Mouse (Mus musculus) embryonic facial prominence, embryonic 12.5 days (tissue): Measurements from ENCODE around the gene Elp5. TPM values are rescaled to one million over a fixed set of nuclear protein-coding genes. Genes with fewer than 3 reads are reported as not detected.

Experiments
- ATAC-seq: fragments of 200-750 bp; cut with Nextera tagmentation; 2 replicates; pipeline ENCODE4 v1.8.0; 2017; ENCODE audit not compliant: insufficient number of reproducible peaks, insufficient read depth, low FRiP score, low TSS enrichment
- H3K27ac ChIP-seq: fragments of 300-500 bp; sonication (generic); 2 replicates; pipeline ENCODE4 v1.5.1; 2016; ENCODE audit warnings: mild to moderate bottlenecking
- H3K27me3 ChIP-seq: fragments of 300-500 bp; sonication (generic); 2 replicates; pipeline ENCODE4 v1.6.1; 2016; ENCODE audit warnings: mild to moderate bottlenecking, moderate library complexity
- H3K36me3 ChIP-seq: fragments of 300-500 bp; sonication (generic); 2 replicates; pipeline ENCODE4 v1.6.1; 2016; ENCODE audit warnings: mild to moderate bottlenecking
- H3K4me1 ChIP-seq: fragments of 300-500 bp; sonication (generic); 2 replicates; pipeline ENCODE4 v1.6.1; 2016
- H3K4me2 ChIP-seq: fragments of 300-500 bp; sonication (generic); replicated peaks from 2 replicates; pipeline ENCODE4 v1.6.1; 2016; ENCODE audit warnings: mild to moderate bottlenecking, moderate library complexity
- H3K4me3 ChIP-seq: fragments of 300-500 bp; sonication (generic); 2 replicates; pipeline ENCODE4 v1.5.1; 2016; ENCODE audit warnings: mild to moderate bottlenecking
- H3K9ac ChIP-seq: fragments of 300-500 bp; sonication (generic); 2 replicates; pipeline ENCODE4 v1.6.1; 2016; ENCODE audit warnings: mild to moderate bottlenecking, moderate library complexity
- H3K9me3 ChIP-seq: fragments of 300-500 bp; sonication (generic); 2 replicates; pipeline ENCODE4 v1.6.1; 2016; ENCODE audit warnings: mild to moderate bottlenecking, moderate library complexity
- WGBS: fragments of 180-500 bp; shearing (Covaris S2); methylation state at CpG from one replicate; pipeline ENCODE4 v1.1.7; 2016; 5-methylcytosine and 5-hydroxymethylcytosine counted together
- polyA plus RNA-seq: library from polyadenylated mRNA; unstranded; fragments of >200 nt; fragmentation: Nextera tagmentation; extraction: Ambion mirVana; gene quantifications from 2 replicates; pipeline ENCODE4 v1.2.1, GENCODE M21; 2016

The Elp5 gene
- polyA plus RNA-seq, 1 experiment from 2014 or later, result 123 TPM

- H3K27ac ChIP-seq, result no peak overlapping the region
- H3K27me3 ChIP-seq, result no peaks in the 10 kb centered on the region
- 0 out of 2 replicates have a peak, but pooled peaks cover under 1% of the 10 kb centered on the region for H3K36me3 ChIP-seq
- ATAC-seq, result no peak
- H3K9ac ChIP-seq, result no peak overlapping the region
- H3K9me3 ChIP-seq, result no peaks in the 10 kb centered on the region
- no peak overlapping the region for H3K4me3 ChIP-seq
- peaks cover 11% of the 10 kb centered on the region for H3K4me1 ChIP-seq
- WGBS, result 42% methylated on average over 4 of the region's 4 CpGs
- H3K4me2 ChIP-seq, result no peak overlapping the region
Measured at GRCm38 (mm10) chr11:69950807-69951459, 31.4 kb downstream of the Elp5 start.

GRCm38 (mm10) chr11:69948763-69949150, 33.6 kb downstream of the Elp5 start:
- H3K27ac ChIP-seq, result peak overlapping the region; percentile 90
- peaks cover 14% of the 10 kb centered on the region for H3K4me1 ChIP-seq
- H3K4me2 ChIP-seq, result peak overlapping the region; percentile 55
- ATAC-seq, result peak; percentile 47
- peaks cover 22% of the 10 kb centered on the region for H3K36me3 ChIP-seq
- H3K4me3 ChIP-seq, result peak overlapping the region; percentile 45
- no peaks in the 10 kb centered on the region for H3K9me3 ChIP-seq
- peak overlapping the region; percentile 65 for H3K9ac ChIP-seq
- 0% methylated on average over 14 of the region's 14 CpGs for WGBS
- no peaks in the 10 kb centered on the region for H3K27me3 ChIP-seq

GRCm38 (mm10) chr11:69948066-69948762, 34.1 kb downstream of the Elp5 start, which contains the start of gene Slc2a4:
Gene Slc2a4 (minus strand): TSS chr11:69948188.
- H3K4me1 ChIP-seq, result peaks cover 14% of the 10 kb centered on the region
- peak within 1 kb of the TSS; percentile 65 for H3K9ac ChIP-seq
- H3K4me3 ChIP-seq, result peak within 1 kb of the TSS; percentile 45
- H3K36me3 ChIP-seq, result peaks cover 25% of the 10 kb centered on the region
- H3K4me2 ChIP-seq, result peak within 1 kb of the TSS; percentile 55
- H3K27me3 ChIP-seq, result no peaks in the 10 kb centered on the region
- under 1% methylated on average over 34 of the region's 34 CpGs for WGBS
- no peaks in the 10 kb centered on the region for H3K9me3 ChIP-seq
- H3K27ac ChIP-seq, result peak within 1 kb of the TSS; percentile 90
- peak; percentile 89 for ATAC-seq

GRCm38 (mm10) chr11:69947337-69948065, 34.8 kb downstream of the Elp5 start:
- Histone ChIP-seq H3K4me2 (peak overlapping the region; percentile 55), H3K27ac (peak overlapping the region; percentile 90), H3K9me3 (no peaks in the 10 kb centered on the region), H3K9ac (peak overlapping the region; percentile 65), H3K4me3 (peak overlapping the region; percentile 45), H3K4me1 (peaks cover 14% of the 10 kb centered on the region), H3K36me3 (peaks cover 32% of the 10 kb centered on the region), H3K27me3 (no peaks in the 10 kb centered on the region)
- WGBS, result 1% methylated on average over 28 of the region's 29 CpGs
- peak; percentile 49 for ATAC-seq

- peak overlapping the region; percentile 55 for H3K4me2 ChIP-seq
- no peak for ATAC-seq
- peaks cover 14% of the 10 kb centered on the region for H3K4me1 ChIP-seq
- H3K36me3 ChIP-seq, result peaks cover 34% of the 10 kb centered on the region
- WGBS, result 93% methylated on average over 18 of the region's 18 CpGs
- peak overlapping the region; percentile 90; the same call in 1 of the 2 replicates for H3K27ac ChIP-seq
- no peaks in the 10 kb centered on the region for H3K27me3 ChIP-seq
- no peaks in the 10 kb centered on the region for H3K9me3 ChIP-seq
- peak overlapping the region; percentile 15; the same call in 1 of the 2 replicates for H3K9ac ChIP-seq
- H3K4me3 ChIP-seq, result peak overlapping the region; percentile 45
Measured at GRCm38 (mm10) chr11:69945997-69946891, 36.1 kb downstream of the Elp5 start.

GRCm38 (mm10) chr11:69945216-69945615, 37.1 kb downstream of the Elp5 start:
- Histone ChIP-seq H3K9me3 (no peaks in the 10 kb centered on the region), H3K9ac (peak overlapping the region; percentile 15; the same call in 1 of the 2 replicates), H3K4me3 (no peak overlapping the region), H3K4me2 (no peak overlapping the region), H3K4me1 (peaks cover 14% of the 10 kb centered on the region), H3K27me3 (no peaks in the 10 kb centered on the region), H3K36me3 (peaks cover 34% of the 10 kb centered on the region), H3K27ac (no peak overlapping the region)
- ATAC-seq, result no peak
- 78% methylated on average over 13 of the region's 13 CpGs for WGBS

- no peak for ATAC-seq
- no peak overlapping the region for H3K27ac ChIP-seq
- H3K4me3 ChIP-seq, result no peak overlapping the region
- peaks cover 32% of the 10 kb centered on the region for H3K4me1 ChIP-seq
- peaks cover 34% of the 10 kb centered on the region for H3K36me3 ChIP-seq
- no peak overlapping the region for H3K9ac ChIP-seq
- H3K4me2 ChIP-seq, result no peak overlapping the region
- 84% methylated on average over 4 of the region's 4 CpGs for whole genome bisulfite sequencing
- no peaks in the 10 kb centered on the region for H3K9me3 ChIP-seq
- H3K27me3 ChIP-seq, result peaks cover 19% of the 10 kb centered on the region; the same call in 1 of the 2 replicates
Measured at GRCm38 (mm10) chr11:69940962-69941361, 41.4 kb downstream of the Elp5 start.

GRCm38 (mm10) chr11:69939731-69940130, 42.6 kb downstream of the Elp5 start:
- Histone ChIP-seq H3K9me3 (no peaks in the 10 kb centered on the region), H3K36me3 (peaks cover 22% of the 10 kb centered on the region), H3K4me3 (no peak overlapping the region), H3K27ac (no peak overlapping the region), H3K4me2 (no peak overlapping the region), H3K9ac (no peak overlapping the region), H3K4me1 (peaks cover 32% of the 10 kb centered on the region), H3K27me3 (peaks cover 19% of the 10 kb centered on the region; the same call in 1 of the 2 replicates)
- ATAC-seq, result no peak
- WGBS, result 90% methylated on average over 17 of the region's 17 CpGs

GRCm38 (mm10) chr11:69939181-69939580, 43.1 kb downstream of the Elp5 start:
- Histone ChIP-seq H3K27me3 (peaks cover 19% of the 10 kb centered on the region; the same call in 1 of the 2 replicates), H3K9ac (no peak overlapping the region), H3K4me3 (no peak overlapping the region), H3K4me2 (no peak overlapping the region), H3K27ac (no peak overlapping the region), H3K9me3 (no peaks in the 10 kb centered on the region), H3K36me3 (peaks cover 16% of the 10 kb centered on the region), H3K4me1 (peaks cover 34% of the 10 kb centered on the region)
- no peak for ATAC-seq
- 71% methylated on average over 5 of the region's 5 CpGs for WGBS

- no peak for ATAC-seq
- Histone ChIP-seq H3K4me1 (peaks cover 31% of the 10 kb centered on the region), H3K9ac (0 out of 2 replicates have a peak overlapping the region, but pooled peaks have one; percentile 30), H3K27ac (no peak overlapping the region), H3K4me2 (no peak overlapping the region), H3K9me3 (no peaks in the 10 kb centered on the region), H3K27me3 (peaks cover 19% of the 10 kb centered on the region; the same call in 1 of the 2 replicates), H3K36me3 (peaks cover 11% of the 10 kb centered on the region), H3K4me3 (no peak overlapping the region)
- WGBS, result 18% methylated on average over 9 of the region's 9 CpGs
Measured at GRCm38 (mm10) chr11:69938401-69938979, 43.8 kb downstream of the Elp5 start.
